Mouse (Mus musculus) heart, postnatal 0 days (tissue): Measurements from ENCODE around the gene B4galnt1. TPM values are rescaled to one million over a fixed set of nuclear protein-coding genes. Genes with fewer than 3 reads are reported as not detected.

Experiments used
- ATAC-seq: fragments of 200-750 bp; cut with Nextera tagmentation; 2 replicates; pipeline ENCODE4 v1.8.0; 2017; ENCODE audit warnings: low read depth, moderate number of reproducible peaks, moderate library complexity; ENCODE audit not compliant: insufficient read depth
- DNase-seq: peaks from one replicate; pipeline ENCODE4 v3.0.0-alpha.2; 2016; ENCODE audit warnings: low spot score
- H3K27ac ChIP-seq: fragments of 300-500 bp; sonication (generic); 2 replicates; pipeline ENCODE4 v1.5.1; 2014; ENCODE audit warnings: low read depth, mild to moderate bottlenecking
- H3K27me3 ChIP-seq: fragments of 300-500 bp; sonication (generic); 2 replicates; pipeline ENCODE4 v1.6.1; 2014; ENCODE audit warnings: low read length, mixed read lengths; ENCODE audit not compliant: control insufficient read depth, insufficient read depth
- H3K36me3 ChIP-seq: fragments of 300-500 bp; sonication (generic); replicated peaks from 2 replicates; pipeline ENCODE4 v1.6.1; 2014; ENCODE audit warnings: low read length, mixed read lengths; ENCODE audit not compliant: control insufficient read depth, insufficient read depth
- H3K4me1 ChIP-seq: fragments of 300-500 bp; sonication (generic); 2 replicates; pipeline ENCODE4 v1.6.1; 2014; ENCODE audit warnings: antibody characterized with exemption; ENCODE audit not compliant: control insufficient read depth, insufficient read depth
- H3K4me2 ChIP-seq: fragments of 300-500 bp; sonication (generic); 2 replicates; pipeline ENCODE4 v1.6.1; 2014; ENCODE audit warnings: low read depth, mild to moderate bottlenecking, low read length, moderate library complexity
- H3K4me3 ChIP-seq: fragments of 300-500 bp; sonication (generic); 2 replicates; pipeline ENCODE4 v1.5.1; 2014; ENCODE audit warnings: low read depth, low read length
- H3K9ac ChIP-seq: fragments of 300-500 bp; sonication (generic); replicated peaks from 2 replicates; pipeline ENCODE4 v1.6.1; 2014; ENCODE audit warnings: low read depth, low read length, mixed read lengths
- H3K9me3 ChIP-seq: fragments of 300-500 bp; sonication (generic); replicated peaks from 2 replicates; pipeline ENCODE4 v1.6.1; 2016; ENCODE audit warnings: low read length; ENCODE audit not compliant: control insufficient read depth
- CTCF ChIP-seq: IDR thresholded peaks from 2 replicates; pipeline ENCODE4 v1.5.1; 2016; ENCODE audit warnings: antibody characterized with exemption, control low read depth, low read depth
- EP300 ChIP-seq: IDR thresholded peaks from 2 replicates; pipeline ENCODE4 v1.6.1; 2016; ENCODE audit warnings: antibody characterized with exemption, low read depth
- WGBS: fragments of 180-500 bp; shearing (Covaris S2); extraction: QIAGEN DNeasy Blood & Tissue Kit; methylation state at CpG from one replicate; pipeline ENCODE4 v1.1.7; 2014; 5-methylcytosine and 5-hydroxymethylcytosine counted together
- polyA plus RNA-seq: library from polyadenylated mRNA; unstranded; fragments of >200 nt; fragmentation: Nextera tagmentation; extraction: Ambion mirVana; gene quantifications from 2 replicates; pipeline ENCODE4 v1.2.1, GENCODE M21; 2015
- total RNA-seq: library from RNA; depleted of rRNA; stranded (reverse); fragments of >200 nt; gene quantifications from 2 replicates; pipeline ENCODE4 v1.2.3, GENCODE M21; 2014; ENCODE audit warnings: low replicate concordance; rRNA removed

Gene B4galnt1
- total and polyA plus RNA-seq, 2 experiments from 2014 or later: 0.72 to 2.3 TPM

GRCm38 (mm10) chr10:127213704-127214421 lies 48.8 kb downstream of the B4galnt1 start:
- Histone ChIP-seq H3K36me3 (no peaks in the 10 kb centered on the region), H3K27ac (no peak overlapping the region), H3K4me2 (no peak overlapping the region), H3K4me1 (peaks cover 13% of the 10 kb centered on the region), H3K9ac (no peak overlapping the region), H3K9me3 (no peaks in the 10 kb centered on the region), H3K27me3 (no peaks in the 10 kb centered on the region), H3K4me3 (no peak overlapping the region)
- no peak for TF ChIP-seq EP300
- TF ChIP-seq CTCF: no peak
- no peak for ATAC-seq
- DNase-seq: no peak
- 79% methylated on average over 13 of the region's 13 CpGs for WGBS

- H3K27me3 ChIP-seq: no peaks in the 10 kb centered on the region
- H3K4me3 ChIP-seq: no peak overlapping the region
- H3K4me1 ChIP-seq: peaks cover 9% of the 10 kb centered on the region; the same call in 1 of the 2 replicates
- no peak for DNase-seq
- no peak for ATAC-seq
- H3K4me2 ChIP-seq: no peak overlapping the region
- H3K9ac ChIP-seq: no peak overlapping the region
- H3K36me3 ChIP-seq: no peaks in the 10 kb centered on the region
- H3K9me3 ChIP-seq: no peaks in the 10 kb centered on the region
- TF ChIP-seq CTCF (no peak), EP300 (no peak)
- no peak overlapping the region for H3K27ac ChIP-seq
- 44% methylated on average over 1 of the region's 1 CpGs for WGBS
These were observed 49.4 kb downstream of the B4galnt1 start for GRCm38 (mm10) chr10:127214422-127214803.

GRCm38 (mm10) chr10:127216456-127216855 lies 51.4 kb downstream of the B4galnt1 start:
- no peak for ATAC-seq
- Histone ChIP-seq H3K4me1 (no peaks in the 10 kb centered on the region), H3K27me3 (no peaks in the 10 kb centered on the region), H3K4me3 (no peak overlapping the region), H3K9me3 (0 out of 2 replicates have a peak, but pooled peaks cover 4% of the 10 kb centered on the region), H3K9ac (no peak overlapping the region), H3K27ac (no peak overlapping the region), H3K4me2 (no peak overlapping the region), H3K36me3 (no peaks in the 10 kb centered on the region)
- TF ChIP-seq EP300: no peak
- no peak for TF ChIP-seq CTCF
- DNase-seq: no peak
- WGBS: 93% methylated on average over 11 of the region's 11 CpGs

- H3K36me3 ChIP-seq: no peaks in the 10 kb centered on the region
- no peak overlapping the region for H3K9ac ChIP-seq
- DNase-seq: no peak
- no peak overlapping the region for H3K4me2 ChIP-seq
- ATAC-seq: no peak
- H3K9me3 ChIP-seq: 0 out of 2 replicates have a peak, but pooled peaks cover 4% of the 10 kb centered on the region
- H3K4me3 ChIP-seq: no peak overlapping the region
- H3K27me3 ChIP-seq: no peaks in the 10 kb centered on the region
- H3K27ac ChIP-seq: no peak overlapping the region
- no peak for TF ChIP-seq CTCF
- no peak for TF ChIP-seq EP300
- no peaks in the 10 kb centered on the region for H3K4me1 ChIP-seq
These were observed 52.2 kb downstream of the B4galnt1 start for GRCm38 (mm10) chr10:127217177-127217576.

- Histone ChIP-seq H3K36me3 (no peaks in the 10 kb centered on the region), H3K9ac (no peak overlapping the region), H3K27ac (no peak overlapping the region), H3K27me3 (no peaks in the 10 kb centered on the region), H3K9me3 (0 out of 2 replicates have a peak, but pooled peaks cover 4% of the 10 kb centered on the region), H3K4me3 (no peak overlapping the region), H3K4me1 (no peaks in the 10 kb centered on the region), H3K4me2 (no peak overlapping the region)
- 82% methylated on average over 2 of the region's 2 CpGs for WGBS
- no peak for TF ChIP-seq EP300
- no peak for TF ChIP-seq CTCF
- DNase-seq (no peak), ATAC-seq (no peak)
These were observed 53.3 kb downstream of the B4galnt1 start for GRCm38 (mm10) chr10:127218339-127218738.

Other genes with a start within 250 kb of the B4galnt1 start
- gene Ctdsp2, start 186.5 kb upstream of the B4galnt1 start, total RNA-seq: 137 and 155 TPM in 2 replicates
- 26.4 and 27.4 TPM in 2 replicates for gene Ctdsp2, start 186.5 kb upstream of the B4galnt1 start, polyA plus RNA-seq
- gene Avil, start 164.5 kb upstream of the B4galnt1 start, total RNA-seq: 0.04 and 1.9 TPM in 2 replicates
- gene Avil, start 164.5 kb upstream of the B4galnt1 start, polyA plus RNA-seq: 0.07 and 0.11 TPM in 2 replicates
- 81.3 and 82.5 TPM in 2 replicates for gene Tsfm, start 134.4 kb upstream of the B4galnt1 start, total RNA-seq
- gene Tsfm, start 134.4 kb upstream of the B4galnt1 start, polyA plus RNA-seq: 94.6 and 96.8 TPM in 2 replicates
- gene Mettl1, start 123.8 kb upstream of the B4galnt1 start, total RNA-seq: 9.2 and 16.2 TPM in 2 replicates
- 19.6 and 20.6 TPM in 2 replicates for gene Mettl1, start 123.8 kb upstream of the B4galnt1 start, polyA plus RNA-seq
- gene Eef1akmt3, start 123.7 kb upstream of the B4galnt1 start, total RNA-seq: not detected in 2 replicates
- 0.04 and 0.18 TPM in 2 replicates for gene Eef1akmt3, start 123.7 kb upstream of the B4galnt1 start, polyA plus RNA-seq
- not detected in 2 replicates for gene Cyp27b1, start 117.0 kb upstream of the B4galnt1 start, total RNA-seq
- 0.04 and 0.08 TPM in 2 replicates for gene Cyp27b1, start 117.0 kb upstream of the B4galnt1 start, polyA plus RNA-seq
- 0.65 and 1.0 TPM in 2 replicates for gene March9, start 105.0 kb upstream of the B4galnt1 start, total RNA-seq
- gene March9, start 105.0 kb upstream of the B4galnt1 start, polyA plus RNA-seq: 0.14 TPM in 2 replicates
- gene Cdk4, start 101.7 kb upstream of the B4galnt1 start, total RNA-seq: 457 and 539 TPM in 2 replicates
- 382 and 392 TPM in 2 replicates for gene Cdk4, start 101.7 kb upstream of the B4galnt1 start, polyA plus RNA-seq
- gene Tspan31, start 95.0 kb upstream of the B4galnt1 start, total RNA-seq: 104 and 117 TPM in 2 replicates
- gene Tspan31, start 95.0 kb upstream of the B4galnt1 start, polyA plus RNA-seq: 73.5 and 79.9 TPM in 2 replicates
- gene Agap2, start 89.9 kb upstream of the B4galnt1 start, total RNA-seq: 1.4 and 1.7 TPM in 2 replicates
- 0.15 and 0.29 TPM in 2 replicates for gene Agap2, start 89.9 kb upstream of the B4galnt1 start, polyA plus RNA-seq
- 39.8 and 45.2 TPM in 2 replicates for gene Os9, start 44.1 kb upstream of the B4galnt1 start, total RNA-seq
- gene Os9, start 44.1 kb upstream of the B4galnt1 start, polyA plus RNA-seq: 36.0 and 40.0 TPM in 2 replicates
- 51.0 and 61.2 TPM in 2 replicates for gene Slc26a10, start 15.4 kb downstream of the B4galnt1 start, total RNA-seq
- 22.8 and 23.3 TPM in 2 replicates for gene Slc26a10, start 15.4 kb downstream of the B4galnt1 start, polyA plus RNA-seq
- 20.8 and 44.2 TPM in 2 replicates for gene Arhgef25, start 24.9 kb downstream of the B4galnt1 start, total RNA-seq
- gene Arhgef25, start 24.9 kb downstream of the B4galnt1 start, polyA plus RNA-seq: 10.0 and 13.8 TPM in 2 replicates
- gene Dtx3, start 30.5 kb downstream of the B4galnt1 start, total RNA-seq: 44.4 and 64.1 TPM in 2 replicates
- gene Dtx3, start 30.5 kb downstream of the B4galnt1 start, polyA plus RNA-seq: 28.8 and 30.0 TPM in 2 replicates
- gene Pip4k2c, start 46.4 kb downstream of the B4galnt1 start, total RNA-seq: 22.4 and 23.7 TPM in 2 replicates
- 24.7 and 25.0 TPM in 2 replicates for gene Pip4k2c, start 46.4 kb downstream of the B4galnt1 start, polyA plus RNA-seq
- gene Kif5a, start 98.1 kb downstream of the B4galnt1 start, total RNA-seq: 0.12 and 0.27 TPM in 2 replicates
- 0.11 and 0.23 TPM in 2 replicates for gene Kif5a, start 98.1 kb downstream of the B4galnt1 start, polyA plus RNA-seq
- gene Dctn2, start 101.1 kb downstream of the B4galnt1 start, total RNA-seq: 175 and 197 TPM in 2 replicates
- gene Dctn2, start 101.1 kb downstream of the B4galnt1 start, polyA plus RNA-seq: 149 and 154 TPM in 2 replicates
- gene Mbd6, start 123.8 kb downstream of the B4galnt1 start, total RNA-seq: 8.3 and 8.7 TPM in 2 replicates
- 6.5 and 6.9 TPM in 2 replicates for gene Mbd6, start 123.8 kb downstream of the B4galnt1 start, polyA plus RNA-seq
- gene Mars, start 146.6 kb downstream of the B4galnt1 start, total RNA-seq: 48.9 and 68.9 TPM in 2 replicates
- gene Mars, start 146.6 kb downstream of the B4galnt1 start, polyA plus RNA-seq: 62.4 and 64.6 TPM in 2 replicates
- 0.73 and 0.97 TPM in 2 replicates for gene Arhgap9, start 156.7 kb downstream of the B4galnt1 start, total RNA-seq
- gene Arhgap9, start 156.7 kb downstream of the B4galnt1 start, polyA plus RNA-seq: 1.4 and 1.8 TPM in 2 replicates
- 1.1 TPM in 1 of 2 replicates, not detected in the other for gene Gli1, start 176.7 kb downstream of the B4galnt1 start, total RNA-seq
- 0.51 and 0.59 TPM in 2 replicates for gene Gli1, start 176.7 kb downstream of the B4galnt1 start, polyA plus RNA-seq
- not detected in 2 replicates for gene Inhbe, start 189.2 kb downstream of the B4galnt1 start, total RNA-seq
- gene Inhbe, start 189.2 kb downstream of the B4galnt1 start, polyA plus RNA-seq: not detected in 2 replicates
- gene Inhbc, start 205.2 kb downstream of the B4galnt1 start, total RNA-seq: not detected in 2 replicates
- gene Inhbc, start 205.2 kb downstream of the B4galnt1 start, polyA plus RNA-seq: not detected in 2 replicates
- 35.4 and 42.8 TPM in 2 replicates for gene R3hdm2, start 215.1 kb downstream of the B4galnt1 start, total RNA-seq
- gene R3hdm2, start 215.1 kb downstream of the B4galnt1 start, polyA plus RNA-seq: 31.5 and 32.1 TPM in 2 replicates